Mouse (Mus musculus) spleen, adult 2 months (tissue): ENCODE results near the gene Abca13.

Source experiments
- CTCF ChIP-seq: fragments of 200-500 bp; IDR thresholded peaks from 2 replicates; pipeline ENCODE4 v1.5.1; 2011; ENCODE audit warnings: mild to moderate bottlenecking, inconsistent platforms; ENCODE audit not compliant: insufficient read depth, insufficient read length, insufficient replicate concordance; ENCODE audit errors: extremely low read depth
- POLR2A ChIP-seq: fragments of 200-500 bp; IDR thresholded peaks from 2 replicates; pipeline ENCODE4 v1.6.1; 2011; ENCODE audit warnings: low read depth, low read length, inconsistent platforms

DNA sequence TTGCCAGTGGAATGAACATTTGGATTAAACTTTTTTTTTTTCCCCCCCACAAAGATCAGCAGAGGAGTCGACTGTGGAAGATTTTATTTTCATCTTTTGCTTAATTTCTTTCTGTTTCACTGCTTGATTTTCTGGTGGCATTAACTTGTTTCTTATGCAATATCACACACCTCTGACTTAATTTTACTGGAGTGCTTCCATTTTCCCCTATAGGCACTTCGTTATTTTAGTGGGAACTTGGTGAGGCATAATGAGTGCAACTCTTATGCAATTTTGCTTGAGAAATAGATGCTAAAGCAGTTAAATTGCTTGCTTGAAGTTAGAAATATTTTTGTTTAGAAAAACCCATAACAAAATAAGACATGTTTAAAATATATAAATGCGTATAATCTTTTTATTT is 94.0 kb downstream of the Abca13 start:
- TF ChIP-seq CTCF (no peak), POLR2A (no peak)
